In genomic region chr8:121379387-121379786, GRCm38 (mm10) we compare ENCODE assay signal across 15 mouse cellular contexts.
"Had no signal": no experiment of that assay in that cellular context is flagged by ENCODE, and none has a peak within 500 bp of the region (broad histone marks: within the 10 kb centered on the region; RNA-seq: fewer than 3 reads in every experiment).

No protein-coding gene starts in this region.

- H3K4me2 ChIP-seq: liver, embryonic 15.5 days; neural tube, embryonic 12.5 days; stomach, embryonic 15.5 days had no signal

- H3K9me3 ChIP-seq: liver, embryonic 15.5 days; midbrain, embryonic 10.5 days; neural tube, embryonic 12.5 days; stomach, embryonic 15.5 days had no signal

- H3K27ac ChIP-seq: kidney, postnatal 0 days; liver, embryonic 15.5 days; midbrain, embryonic 10.5 days; neural tube, embryonic 12.5 days; stomach, embryonic 15.5 days had no signal

- H3K9ac ChIP-seq: liver, embryonic 15.5 days; neural tube, embryonic 12.5 days; stomach, embryonic 15.5 days had no signal

- DNase-seq: kidney, postnatal 36 days; layer of hippocampus, adult 9-11 months; left cerebral cortex, postnatal 4 days; lung, adult 2 months; lung, postnatal 36 days; midbrain, embryonic 14.5 days; retina, postnatal 1 day; thymus, adult 2 months; thymus, postnatal 25 days had no signal

- ATAC-seq: lung, postnatal 0 days had no signal

- H3K4me3 ChIP-seq: liver, embryonic 15.5 days; midbrain, embryonic 10.5 days; neural tube, embryonic 12.5 days; stomach, embryonic 15.5 days had no signal

- H3K36me3 ChIP-seq: liver, embryonic 15.5 days; midbrain, embryonic 10.5 days; neural tube, embryonic 12.5 days; stomach, embryonic 15.5 days had no signal

- H3K27me3 ChIP-seq: stomach, embryonic 15.5 days had no signal
